ENCODE assay signal across 8 mouse cellular contexts in genomic region chr17:56111864-56112263, GRCm38 (mm10). TPM values are rescaled to one million over a fixed set of nuclear protein-coding genes. Genes with fewer than 3 reads are reported as not detected.
DNase-seq lines count a peak whose midpoint lies in the region; ATAC-seq and TF ChIP-seq lines count a peak whose summit lies in the region.

No protein-coding gene starts in this region.

- no peaks in the 10 kb centered on the region for H3K27me3 ChIP-seq in stomach, embryonic 16.5 days (ENCODE audit: control insufficient read depth, insufficient read depth, low read length)

- no peak overlapping the region for H3K4me3 ChIP-seq in ES-E14 (ENCODE audit: insufficient read depth in 1 of 2, low read depth in 1 of 2, low read length in 2 of 2, poor library complexity in 1 of 2, severe bottlenecking in 1 of 2)
- H3K4me3 ChIP-seq in stomach, embryonic 16.5 days (replicated peaks; ENCODE audit: low read length) = no peak overlapping the region

- no peaks in the 10 kb centered on the region for H3K36me3 ChIP-seq in ES-E14 (ENCODE audit: control insufficient read depth, insufficient read depth, low read length, poor library complexity, severe bottlenecking)
- H3K36me3 ChIP-seq in stomach, embryonic 16.5 days (ENCODE audit: control insufficient read depth, insufficient read depth, low read length) = no peaks in the 10 kb centered on the region

- 50% methylated on average over 5 of the region's 5 CpGs for WGBS in large intestine, adult 2 months
- WGBS in stomach, embryonic 16.5 days = 44% methylated on average over 5 of the region's 5 CpGs

- no peak overlapping the region for H3K27ac ChIP-seq in ES-E14 (ENCODE audit: insufficient read depth, low read depth, low read length, poor library complexity, severe bottlenecking)
- no peak overlapping the region for H3K27ac ChIP-seq in stomach, embryonic 16.5 days (ENCODE audit: low read length)

- in situ Hi-C loops in ES-E14 (cut with MboI; ENCODE audit: low sequenced_read_pairs in 2 of 2, unreplicated experiment in 2 of 2) = no loop called here

- peaks cover 0 to 8% of the 10 kb centered on the region in 2 experiments; a peak in 1 of 4 replicates for H3K4me1 ChIP-seq in ES-E14 (ENCODE audit: control insufficient read depth in 2 of 2, insufficient read depth in 2 of 2, low read length in 2 of 2, poor library complexity in 1 of 2)
- H3K4me1 ChIP-seq in stomach, embryonic 16.5 days (ENCODE audit: control insufficient read depth, insufficient read depth, low read length) = no peaks in the 10 kb centered on the region; the same call in 1 of the 2 replicates

- no peaks in the 10 kb centered on the region for H3K9me3 ChIP-seq in ES-E14 (ENCODE audit: control insufficient read depth, insufficient read depth, low read depth, low read length)
- no peaks in the 10 kb centered on the region for H3K9me3 ChIP-seq in stomach, embryonic 16.5 days (replicated peaks; ENCODE audit: control insufficient read depth, low read length)

- no peak overlapping the region for H3K4me2 ChIP-seq in stomach, embryonic 16.5 days (ENCODE audit: low read depth, low read length)

- DNase-seq in adrenal gland, adult 2 months = peak; percentile 65
- DNase-seq in adrenal gland, postnatal 4 days (ENCODE audit: low spot score in 2 of 2) = no peak
- peak; percentile 54 for DNase-seq in ES-E14 (ENCODE audit: low read depth, low spot score)
- DNase-seq in cerebellum, postnatal 14 days = peak; percentile 79 to 89
- peak; percentile 52 for DNase-seq in gastrocnemius, postnatal 25 days
- peak; percentile 40 for DNase-seq in large intestine, adult 2 months (ENCODE audit: low read depth, low spot score)

- ATAC-seq in megakaryocyte-erythroid progenitor cell, adult 5-6 weeks (replicated peaks; ENCODE audit: low FRiP score, low TSS enrichment, poor library complexity, severe bottlenecking) = peak; percentile 76; the same call in 1 of the 2 replicates
- 0 out of 2 replicates have a peak, but pooled peaks have one; percentile 9 for ATAC-seq in stomach, embryonic 16.5 days (ENCODE audit: insufficient read depth, low FRiP score)

- H3K9ac ChIP-seq in ES-E14 (ENCODE audit: insufficient read depth, low read depth, low read length, poor library complexity, severe bottlenecking) = no peak overlapping the region
- H3K9ac ChIP-seq in stomach, embryonic 16.5 days (ENCODE audit: low read length) = no peak overlapping the region

TF ChIP-seq in ES-E14, 5 proteins besides CTCF, POLR2A, EP300 and RAD21:
- TF ChIP-seq ZC3H11A (IDR thresholded peaks at IDR 0.05; ENCODE audit: borderline replicate concordance, low read depth, low read length) (0 out of 2 replicates have a peak, but pooled peaks have one; percentile 5), CHD2 (IDR thresholded peaks at IDR 0.05; ENCODE audit: low read depth, low read length) (no peak)

RNA-seq across cellular contexts. Expression of gene Plin4, which starts 2.3 kb away (rescaled TPM):
- total RNA-seq in adrenal gland, adult 2 months (2021) = 100 to 1,000 TPM in 1 of 2 experiments, 10 to 100 TPM in 1; 92.6 to 121 TPM
- 100 and 184 TPM in 2 replicates for polyA plus RNA-seq in adrenal gland, adult 2 months (2012; rRNA removed)
- 10 to 100 TPM; 29.9 to 37.0 TPM for total RNA-seq in adrenal gland, postnatal 4 days (2021)
- total RNA-seq in ES-E14 (2012; rRNA removed) = 0.31 and 0.69 TPM in 2 replicates
- total RNA-seq in gastrocnemius, postnatal 25 days (2021) = 100 to 1,000 TPM; 177 to 234 TPM
- 12.9 and 18.1 TPM in 2 replicates for polyA plus RNA-seq in large intestine, adult 2 months (2012; rRNA removed)
- total RNA-seq in megakaryocyte-erythroid progenitor cell, adult 5-6 weeks (2014; fragmentation: Nextera tagmentation) = not detected in 2 replicates
- total RNA-seq in megakaryocyte-erythroid progenitor cell, adult 5-6 weeks (2017) = not detected in 2 replicates
- polyA plus RNA-seq in stomach, embryonic 16.5 days (2015; fragmentation: Nextera tagmentation; extraction: Ambion mirVana) = 0.80 and 0.90 TPM in 2 replicates

RNA-seq across cellular contexts. Expression of gene Plin5, which starts 5.5 kb away (rescaled TPM):
- 10 to 100 TPM; 59.5 to 71.9 TPM for total RNA-seq in adrenal gland, adult 2 months (2021)
- 42.9 and 91.7 TPM in 2 replicates for polyA plus RNA-seq in adrenal gland, adult 2 months (2012; rRNA removed)
- 10 to 100 TPM; 23.1 to 30.6 TPM for total RNA-seq in adrenal gland, postnatal 4 days (2021)
- total RNA-seq in ES-E14 (2012; rRNA removed) = 1.4 and 2.1 TPM in 2 replicates
- total RNA-seq in gastrocnemius, postnatal 25 days (2021) = 10 to 100 TPM; 27.7 to 29.0 TPM
- 0.27 and 0.49 TPM in 2 replicates for polyA plus RNA-seq in large intestine, adult 2 months (2012; rRNA removed)
- total RNA-seq in megakaryocyte-erythroid progenitor cell, adult 5-6 weeks (2014; fragmentation: Nextera tagmentation) = not detected in 2 replicates
- 0.23 TPM in 1 of 2 replicates, not detected in the other for total RNA-seq in megakaryocyte-erythroid progenitor cell, adult 5-6 weeks (2017)
- 0.62 and 1.2 TPM in 2 replicates for polyA plus RNA-seq in stomach, embryonic 16.5 days (2015; fragmentation: Nextera tagmentation; extraction: Ambion mirVana)

RNA-seq across cellular contexts. Expression of gene Lrg1, which starts 9.9 kb away (rescaled TPM):
- 10 to 100 TPM; 23.9 to 45.5 TPM for total RNA-seq in adrenal gland, adult 2 months (2021)
- polyA plus RNA-seq in adrenal gland, adult 2 months (2012; rRNA removed) = 134 and 212 TPM in 2 replicates
- total RNA-seq in adrenal gland, postnatal 4 days (2021) = 10 to 100 TPM in 1 of 2 experiments, 1 to 10 TPM in 1; 5.5 to 10.1 TPM
- total RNA-seq in ES-E14 (2012; rRNA removed) = not detected in 2 replicates
- total RNA-seq in gastrocnemius, postnatal 25 days (2021) = 10 to 100 TPM; 13.4 to 24.9 TPM
- polyA plus RNA-seq in large intestine, adult 2 months (2012; rRNA removed) = 13.0 and 29.5 TPM in 2 replicates
- total RNA-seq in megakaryocyte-erythroid progenitor cell, adult 5-6 weeks (2014; fragmentation: Nextera tagmentation) = 1.8 TPM in 1 of 2 replicates, not detected in the other
- 2.1 TPM in 1 of 2 replicates, not detected in the other for total RNA-seq in megakaryocyte-erythroid progenitor cell, adult 5-6 weeks (2017)
- polyA plus RNA-seq in stomach, embryonic 16.5 days (2015; fragmentation: Nextera tagmentation; extraction: Ambion mirVana) = 1.3 and 1.4 TPM in 2 replicates

RNA-seq across cellular contexts. Expression of gene Sema6b, which starts 28.3 kb away (rescaled TPM):
- total RNA-seq in adrenal gland, adult 2 months (2021) = 10 to 100 TPM in 1 of 2 experiments, 1 to 10 TPM in 1; 6.3 to 10.2 TPM
- 32.9 and 36.5 TPM in 2 replicates for polyA plus RNA-seq in adrenal gland, adult 2 months (2012; rRNA removed)
- total RNA-seq in adrenal gland, postnatal 4 days (2021) = 10 to 100 TPM in 1 of 2 experiments, 1 to 10 TPM in 1; 9.6 to 12.2 TPM
- total RNA-seq in ES-E14 (2012; rRNA removed) = 2.9 and 7.1 TPM in 2 replicates
- total RNA-seq in gastrocnemius, postnatal 25 days (2021) = 1 to 10 TPM; 1.9 to 4.2 TPM
- 3.3 and 3.5 TPM in 2 replicates for polyA plus RNA-seq in large intestine, adult 2 months (2012; rRNA removed)
- 0.24 TPM in 1 of 2 replicates, not detected in the other for total RNA-seq in megakaryocyte-erythroid progenitor cell, adult 5-6 weeks (2014; fragmentation: Nextera tagmentation)
- total RNA-seq in megakaryocyte-erythroid progenitor cell, adult 5-6 weeks (2017) = 0.42 TPM in 1 of 2 replicates, not detected in the other
- 0.50 and 0.71 TPM in 2 replicates for polyA plus RNA-seq in stomach, embryonic 16.5 days (2015; fragmentation: Nextera tagmentation; extraction: Ambion mirVana)

RNA-seq across cellular contexts. Expression of gene Hdgfl2, which starts 32.4 kb away (rescaled TPM):
- 10 to 100 TPM; 52.7 to 63.7 TPM for total RNA-seq in adrenal gland, adult 2 months (2021)
- 93.5 and 97.9 TPM in 2 replicates for polyA plus RNA-seq in adrenal gland, adult 2 months (2012; rRNA removed)
- 10 to 100 TPM; 73.1 to 85.1 TPM for total RNA-seq in adrenal gland, postnatal 4 days (2021)
- total RNA-seq in ES-E14 (2012; rRNA removed) = 165 and 204 TPM in 2 replicates
- total RNA-seq in gastrocnemius, postnatal 25 days (2021) = 10 to 100 TPM; 21.5 to 24.2 TPM
- polyA plus RNA-seq in large intestine, adult 2 months (2012; rRNA removed) = 22.2 and 26.6 TPM in 2 replicates
- 84.1 and 100 TPM in 2 replicates for total RNA-seq in megakaryocyte-erythroid progenitor cell, adult 5-6 weeks (2014; fragmentation: Nextera tagmentation)
- total RNA-seq in megakaryocyte-erythroid progenitor cell, adult 5-6 weeks (2017) = 70.9 and 103 TPM in 2 replicates
- 77.3 and 80.1 TPM in 2 replicates for polyA plus RNA-seq in stomach, embryonic 16.5 days (2015; fragmentation: Nextera tagmentation; extraction: Ambion mirVana)

Comparison
In these comparisons a context has a peak if more than half of its experiments do, and no peak if none do; other contexts are left out.
1. DNase-seq: peak in adrenal gland, adult 2 months (single experiment), ES-E14 (single experiment), cerebellum, postnatal 14 days (2 of 2), gastrocnemius, postnatal 25 days (single experiment) and large intestine, adult 2 months (single experiment); none in adrenal gland, postnatal 4 days (0 of 2).
2. RNA of gene Plin4, which starts 2.3 kb away (total RNA-seq): 177 to 234 TPM in gastrocnemius, postnatal 25 days, 92.6 to 121 TPM in adrenal gland, adult 2 months and 29.9 to 37.0 TPM in adrenal gland, postnatal 4 days; 0.31 to 0.69 TPM in ES-E14 and not detected in megakaryocyte-erythroid progenitor cell, adult 5-6 weeks; every median in the first group is over 10 times any median in the second.